Mouse (Mus musculus) T-cell, adult 2 months (primary cell): ENCODE measurements at regions not wholly inside any gene's neighbourhood (a gene's known extent, or its start where the extent isn't known, plus 50 kb on each side); places are given as distances from the start of the nearest gene placed in this dataset.
"Not testable (repeated sequence)": the region's sequence is repeated elsewhere in the genome, so short reads cannot be mapped to it uniquely, and the experiment has no call there.

Source experiments
- DNase-seq: peaks from one replicate; pipeline ENCODE4 v3.0.0; 2022; ENCODE audit warnings: low spot score

GRCm38 (mm10) chr8:24386462-24386861 lies 339.2 kb downstream of the Adam3 start:
- DNase-seq = peak; percentile 35

GRCm38 (mm10) chr8:24383963-24384435 lies 341.7 kb downstream of the Adam3 start:
- DNase-seq = no peak

- no peak for DNase-seq
Observed at GRCm38 (mm10) chr8:24383130-24383962, 342.3 kb downstream of the Adam3 start.

GRCm38 (mm10) chr8:24381666-24382253 lies 343.9 kb downstream of the Adam3 start:
- DNase-seq = no peak

GRCm38 (mm10) chr8:24378070-24378469 lies 347.6 kb downstream of the Adam3 start:
- DNase-seq = no peak

GRCm38 (mm10) chr8:24376846-24377245 lies 348.8 kb downstream of the Adam3 start:
- DNase-seq = not testable (repeated sequence)

GRCm38 (mm10) chr8:24374503-24374902 lies 351.1 kb downstream of the Adam3 start:
- DNase-seq = no peak

GRCm38 (mm10) chr8:24372068-24372467 lies 353.6 kb downstream of the Adam3 start:
- no peak for DNase-seq

- no peak for DNase-seq
Observed at GRCm38 (mm10) chr8:24366000-24366399, 359.7 kb downstream of the Adam3 start.

GRCm38 (mm10) chr8:24364685-24365084 lies 361.0 kb downstream of the Adam3 start:
- no peak for DNase-seq

- no peak for DNase-seq
Observed at GRCm38 (mm10) chr8:24359022-24359600, 366.5 kb downstream of the Adam3 start.

- DNase-seq = no peak
Observed at GRCm38 (mm10) chr8:24355146-24355545, 370.5 kb downstream of the Adam3 start.

GRCm38 (mm10) chr8:24353842-24354241 lies 371.8 kb downstream of the Adam3 start:
- no peak for DNase-seq

GRCm38 (mm10) chr8:24352322-24352721 lies 373.3 kb downstream of the Adam3 start:
- no peak for DNase-seq

GRCm38 (mm10) chr8:24351760-24352159 lies 373.9 kb downstream of the Adam3 start:
- DNase-seq = no peak

GRCm38 (mm10) chr8:24346390-24347113 lies 379.1 kb downstream of the Adam3 start:
- DNase-seq = no peak

- no peak for DNase-seq
Observed at GRCm38 (mm10) chr8:24338694-24339093, 387.0 kb downstream of the Adam3 start.

GRCm38 (mm10) chr8:24337635-24338034 lies 388.0 kb downstream of the Adam3 start:
- DNase-seq = no peak

GRCm38 (mm10) chr8:24335709-24336108 lies 389.9 kb downstream of the Adam3 start:
- no peak for DNase-seq

- no peak for DNase-seq
Observed at GRCm38 (mm10) chr8:24333705-24334104, 391.9 kb downstream of the Adam3 start.

- no peak for DNase-seq
Observed at GRCm38 (mm10) chr8:24310893-24311292, 414.8 kb downstream of the Adam3 start.

- DNase-seq = no peak
Observed at GRCm38 (mm10) chr8:24294565-24294964, 431.1 kb downstream of the Adam3 start.
